Mouse (Mus musculus): ENCODE results near the gene Nit1. TPM values are rescaled to one million over a fixed set of nuclear protein-coding genes. Genes with fewer than 3 reads are reported as not detected.

Gene Nit1
- polyA plus RNA-seq (2015; fragmentation: Nextera tagmentation; extraction: Ambion mirVana), result 43.3 and 47.6 TPM in 2 replicates

DNA sequence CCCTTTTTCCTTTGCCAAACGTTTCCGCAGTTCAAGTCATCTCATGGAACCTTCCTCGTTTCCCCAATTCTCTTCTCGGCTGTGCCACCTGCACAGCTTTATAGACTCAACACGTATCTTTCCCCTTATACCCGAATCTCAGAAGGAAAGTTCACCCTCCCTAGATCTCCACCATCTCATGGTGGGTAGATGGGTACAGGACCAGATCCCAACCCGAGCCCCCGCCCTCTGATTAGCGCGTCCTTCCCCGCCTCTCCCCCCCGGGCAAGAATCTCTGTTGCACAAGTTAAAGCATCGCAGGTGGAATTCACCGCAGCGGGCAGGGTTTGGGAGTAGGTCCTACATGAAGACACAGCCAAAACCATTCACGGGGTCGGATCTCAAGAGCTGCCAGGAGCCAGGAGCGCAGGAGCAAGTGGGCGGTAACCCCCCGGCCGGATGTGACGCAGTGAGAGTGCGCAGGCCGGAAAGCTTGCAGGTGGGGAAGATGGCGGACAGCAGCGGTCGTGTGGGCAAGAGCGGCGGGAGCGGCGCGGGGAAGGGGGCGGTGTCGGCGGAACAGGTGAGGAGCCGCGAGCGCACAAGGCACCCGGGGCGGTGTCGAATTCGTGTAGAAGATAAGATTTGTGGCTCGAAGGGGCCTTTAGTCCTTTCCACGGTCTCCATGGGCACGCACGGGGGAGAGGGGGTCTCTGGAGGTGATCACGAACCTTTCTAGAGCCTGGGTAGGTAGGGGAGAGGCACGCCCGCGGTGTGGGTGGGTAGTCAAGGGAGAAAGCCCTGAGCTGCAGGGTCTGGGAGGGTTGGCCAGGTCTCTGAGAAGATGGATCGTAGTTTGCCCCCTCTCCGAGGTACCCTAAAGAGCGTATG lies at the start of gene Nit1, which contains the start of gene Pfdn2:
Gene Nit1, minus strand, starts transcription at position 422 of the 870 bp plus-strand sequence.
Gene Pfdn2, plus strand, starts transcription at position 446 of the 870 bp plus-strand sequence.
- Histone ChIP-seq H3K27ac (peak within 1 kb of the TSS; percentile 55), H3K9ac (peak within 1 kb of the TSS; percentile 79), H3K9me3 (no peaks in the 10 kb centered on the region), H3K4me2 (replicated peaks) (peak within 1 kb of the TSS; percentile 79), H3K4me3 (replicated peaks) (peak within 1 kb of the TSS; percentile 75), H3K27me3 (replicated peaks) (no peaks in the 10 kb centered on the region), H3K36me3 (peaks cover 14% of the 10 kb centered on the region), H3K4me1 (replicated peaks) (peaks cover 9% of the 10 kb centered on the region; the same call in 1 of the 2 replicates)
- under 1% methylated on average over 53 of the region's 53 CpGs for WGBS
- ATAC-seq, result peak; percentile 92

GRCm38 (mm10) chr1:171390101-171390500 lies 44.7 kb upstream of the Nit1 start:
- Histone ChIP-seq H3K4me3 (replicated peaks) (no peak overlapping the region), H3K4me2 (replicated peaks) (no peak overlapping the region), H3K27me3 (replicated peaks) (no peaks in the 10 kb centered on the region), H3K4me1 (replicated peaks) (no peaks in the 10 kb centered on the region), H3K36me3 (no peaks in the 10 kb centered on the region), H3K9ac (no peak overlapping the region), H3K27ac (0 out of 2 replicates have a peak overlapping the region, but pooled peaks have one; percentile 27), H3K9me3 (no peaks in the 10 kb centered on the region)
- 68% methylated on average over 4 of the region's 4 CpGs for WGBS
- ATAC-seq, result peak; percentile 55; the same call in 1 of the 2 replicates

GRCm38 (mm10) chr1:171388376-171389102 lies 43.1 kb upstream of the Nit1 start, which contains the start of gene Arhgap30:
Arhgap30 (plus strand) TSS chr1:171388954.
- Histone ChIP-seq H3K27ac (0 out of 2 replicates have a peak within 1 kb of the TSS, but pooled peaks have one; percentile 27), H3K4me1 (replicated peaks) (no peaks in the 10 kb centered on the region), H3K9ac (no peak within 1 kb of the TSS), H3K27me3 (replicated peaks) (no peaks in the 10 kb centered on the region), H3K36me3 (no peaks in the 10 kb centered on the region), H3K9me3 (no peaks in the 10 kb centered on the region), H3K4me3 (replicated peaks) (no peak within 1 kb of the TSS), H3K4me2 (replicated peaks) (no peak within 1 kb of the TSS)
- 0 out of 2 replicates have a peak, but pooled peaks have one; percentile 6 for ATAC-seq
- 81% methylated on average over 15 of the region's 15 CpGs for whole genome bisulfite sequencing

DNA sequence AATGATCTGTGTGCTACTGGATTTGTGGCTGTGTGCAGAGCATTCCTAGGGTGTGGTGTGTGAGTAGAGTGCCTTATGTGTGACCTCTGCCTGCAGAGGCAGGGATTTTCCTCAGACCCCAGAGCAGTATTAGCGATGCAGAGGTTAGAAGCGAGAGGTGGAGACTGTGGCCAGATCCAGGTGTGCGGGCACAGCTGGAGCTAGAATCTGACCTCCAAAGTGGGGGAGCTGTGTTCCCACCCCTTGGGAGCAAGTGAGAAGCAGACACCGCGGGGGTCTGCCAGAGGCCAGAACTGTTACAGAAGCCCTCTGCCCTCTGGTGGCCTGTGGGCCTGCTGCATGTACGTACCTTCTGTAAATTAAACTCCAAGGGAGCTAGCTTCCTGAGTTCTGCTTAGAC lies 41.7 kb upstream of the Nit1 start:
- WGBS, result 26% methylated on average over 6 of the region's 6 CpGs
- Histone ChIP-seq H3K9ac (no peak overlapping the region), H3K4me3 (replicated peaks) (no peak overlapping the region), H3K27me3 (replicated peaks) (no peaks in the 10 kb centered on the region), H3K27ac (no peak overlapping the region), H3K4me1 (replicated peaks) (no peaks in the 10 kb centered on the region), H3K36me3 (no peaks in the 10 kb centered on the region), H3K4me2 (replicated peaks) (no peak overlapping the region), H3K9me3 (no peaks in the 10 kb centered on the region)
- ATAC-seq, result no peak

DNA sequence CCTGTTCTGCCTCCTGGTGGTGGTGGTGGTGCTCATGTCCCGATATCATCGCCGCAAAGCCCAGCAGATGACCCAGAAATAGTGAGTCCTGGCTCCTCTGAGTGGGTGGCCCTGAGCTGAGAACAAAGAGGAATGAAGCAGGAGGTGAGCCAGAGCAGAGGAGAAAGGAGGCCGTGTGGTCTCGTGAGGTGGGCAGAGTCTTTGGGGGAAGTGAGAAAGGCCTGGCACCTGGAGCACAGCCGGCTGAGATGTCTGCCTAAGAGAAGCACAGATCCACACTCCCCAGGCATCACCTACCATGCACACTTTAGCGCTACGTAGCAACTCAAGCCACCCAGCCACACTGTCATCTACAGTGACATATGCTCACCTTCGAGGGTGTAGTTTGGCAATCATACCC lies 39.7 kb upstream of the Nit1 start:
- Histone ChIP-seq H3K4me2 (replicated peaks) (no peak overlapping the region), H3K4me3 (replicated peaks) (no peak overlapping the region), H3K9ac (no peak overlapping the region), H3K36me3 (no peaks in the 10 kb centered on the region), H3K27ac (no peak overlapping the region), H3K27me3 (replicated peaks) (0 out of 2 replicates have a peak, but pooled peaks cover 1% of the 10 kb centered on the region), H3K9me3 (no peaks in the 10 kb centered on the region), H3K4me1 (replicated peaks) (peaks cover 3% of the 10 kb centered on the region; the same call in 1 of the 2 replicates)
- WGBS, result 52% methylated on average over 9 of the region's 9 CpGs
- no peak for ATAC-seq

- Histone ChIP-seq H3K4me3 (replicated peaks) (no peak overlapping the region), H3K9me3 (no peaks in the 10 kb centered on the region), H3K4me2 (replicated peaks) (no peak overlapping the region), H3K9ac (no peak overlapping the region), H3K27me3 (replicated peaks) (0 out of 2 replicates have a peak, but pooled peaks cover 3% of the 10 kb centered on the region), H3K4me1 (replicated peaks) (peaks cover 10% of the 10 kb centered on the region; the same call in 1 of the 2 replicates), H3K27ac (no peak overlapping the region), H3K36me3 (no peaks in the 10 kb centered on the region)
- 65% methylated on average over 9 of the region's 9 CpGs for WGBS
- ATAC-seq, result no peak
Observed at GRCm38 (mm10) chr1:171384361-171384760, 38.9 kb upstream of the Nit1 start.

GRCm38 (mm10) chr1:171382096-171382620 lies 36.7 kb upstream of the Nit1 start:
- Histone ChIP-seq H3K4me1 (replicated peaks) (peaks cover 12% of the 10 kb centered on the region; the same call in 1 of the 2 replicates), H3K4me2 (replicated peaks) (no peak overlapping the region), H3K9ac (no peak overlapping the region), H3K9me3 (no peaks in the 10 kb centered on the region), H3K36me3 (no peaks in the 10 kb centered on the region), H3K4me3 (replicated peaks) (no peak overlapping the region), H3K27me3 (replicated peaks) (0 out of 2 replicates have a peak, but pooled peaks cover 3% of the 10 kb centered on the region), H3K27ac (no peak overlapping the region)
- WGBS, result 86% methylated on average over 11 of the region's 11 CpGs
- ATAC-seq, result no peak

DNA sequence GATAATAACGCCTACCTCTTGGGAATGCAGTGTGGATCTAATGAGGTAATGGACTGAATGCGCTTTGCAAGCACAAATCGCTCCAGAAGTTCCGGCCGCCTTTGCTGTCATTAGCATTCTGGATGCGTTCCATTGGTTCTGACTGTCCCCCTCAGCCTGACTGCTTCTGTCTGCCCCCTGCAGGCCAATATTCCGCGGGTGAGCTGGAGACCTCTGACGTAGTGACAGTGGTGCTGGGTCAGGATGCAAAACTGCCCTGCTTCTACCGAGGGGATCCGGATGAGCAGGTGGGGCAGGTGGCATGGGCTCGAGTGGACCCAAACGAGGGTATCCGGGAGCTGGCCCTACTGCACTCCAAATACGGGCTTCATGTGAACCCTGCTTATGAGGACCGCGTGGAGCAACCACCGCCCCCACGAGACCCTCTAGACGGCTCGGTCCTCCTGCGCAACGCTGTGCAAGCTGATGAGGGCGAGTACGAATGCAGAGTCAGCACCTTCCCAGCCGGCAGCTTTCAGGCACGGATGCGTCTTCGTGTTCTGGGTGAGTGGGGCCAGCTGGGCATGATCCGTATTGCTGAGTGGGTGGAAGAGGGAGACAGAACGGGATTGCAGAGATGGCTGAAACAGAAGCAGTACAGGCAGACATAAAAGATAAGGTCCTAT lies 34.6 kb upstream of the Nit1 start:
- Histone ChIP-seq H3K4me3 (replicated peaks) (peak overlapping the region; percentile 23), H3K27ac (no peak overlapping the region), H3K9ac (no peak overlapping the region; the same call in 1 of the 2 replicates), H3K4me2 (replicated peaks) (peak overlapping the region; percentile 61), H3K27me3 (replicated peaks) (0 out of 2 replicates have a peak, but pooled peaks cover 3% of the 10 kb centered on the region), H3K4me1 (replicated peaks) (peaks cover 22% of the 10 kb centered on the region), H3K9me3 (no peaks in the 10 kb centered on the region), H3K36me3 (no peaks in the 10 kb centered on the region)
- WGBS, result 7% methylated on average over 31 of the region's 31 CpGs
- ATAC-seq, result peak; percentile 39

DNA sequence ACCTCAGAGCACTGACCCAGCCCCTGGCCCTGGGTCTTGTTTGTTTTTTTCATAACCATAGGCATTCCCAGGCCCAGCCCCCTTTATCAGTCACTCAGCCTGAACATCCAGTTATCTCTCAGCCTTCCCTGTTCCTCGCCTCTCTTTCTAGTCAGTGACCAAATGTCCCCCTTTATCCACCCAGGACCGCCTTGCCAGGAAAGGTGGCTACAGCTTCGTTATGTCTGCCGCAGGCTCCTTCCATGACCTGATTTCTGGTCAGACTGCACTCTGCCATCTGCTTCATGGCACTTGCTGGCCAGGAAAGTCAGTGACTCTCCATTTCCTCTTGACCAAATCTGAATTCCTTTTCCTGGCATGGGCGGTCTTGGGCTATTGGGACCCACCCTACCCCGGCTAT lies 32.9 kb upstream of the Nit1 start:
- ATAC-seq, result no peak
- 79% methylated on average over 6 of the region's 6 CpGs for WGBS

DNA sequence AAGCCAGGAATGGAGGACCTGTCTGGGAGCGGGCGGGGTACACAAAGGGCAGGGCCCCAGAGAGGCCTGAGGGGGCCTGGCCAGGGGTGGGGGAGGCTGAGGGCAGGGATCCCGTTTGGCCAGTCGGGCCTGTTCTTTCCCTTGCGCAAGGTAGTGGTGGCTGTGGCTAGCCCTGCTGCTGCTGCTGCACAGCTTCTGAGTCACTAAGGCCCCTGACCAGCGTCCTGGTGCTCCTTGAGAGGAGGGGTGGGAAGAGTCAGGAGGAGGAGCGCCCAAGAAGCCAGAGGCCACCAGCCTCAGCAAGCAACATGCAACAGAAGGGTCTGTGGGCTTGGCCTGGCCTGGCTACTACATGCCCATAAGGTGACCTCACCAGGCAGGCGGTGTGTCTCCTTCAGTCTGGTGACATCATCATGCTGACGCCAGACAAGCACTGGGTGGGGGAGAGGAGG lies 30.2 kb upstream of the Nit1 start:
- H3K4me3 ChIP-seq (replicated peaks), result no peak overlapping the region
- H3K27me3 ChIP-seq (replicated peaks), result 0 out of 2 replicates have a peak, but pooled peaks cover 3% of the 10 kb centered on the region
- H3K4me1 ChIP-seq (replicated peaks), result peaks cover 28% of the 10 kb centered on the region
- ATAC-seq, result peak; percentile 87
- H3K9me3 ChIP-seq, result no peaks in the 10 kb centered on the region
- peak overlapping the region; percentile 30 for H3K4me2 ChIP-seq (replicated peaks)
- 32% methylated on average over 9 of the region's 9 CpGs for WGBS
- H3K27ac ChIP-seq, result no peak overlapping the region
- H3K9ac ChIP-seq, result no peak overlapping the region
- no peaks in the 10 kb centered on the region for H3K36me3 ChIP-seq

More for the DNA sequence above, 32.9 kb upstream of the Nit1 start:
- Histone ChIP-seq H3K27ac (no peak overlapping the region), H3K4me2 (replicated peaks) (no peak overlapping the region), H3K4me3 (replicated peaks) (no peak overlapping the region), H3K27me3 (replicated peaks) (0 out of 2 replicates have a peak, but pooled peaks cover 3% of the 10 kb centered on the region), H3K9ac (no peak overlapping the region), H3K36me3 (no peaks in the 10 kb centered on the region), H3K4me1 (replicated peaks) (peaks cover 24% of the 10 kb centered on the region), H3K9me3 (no peaks in the 10 kb centered on the region)

DNA sequence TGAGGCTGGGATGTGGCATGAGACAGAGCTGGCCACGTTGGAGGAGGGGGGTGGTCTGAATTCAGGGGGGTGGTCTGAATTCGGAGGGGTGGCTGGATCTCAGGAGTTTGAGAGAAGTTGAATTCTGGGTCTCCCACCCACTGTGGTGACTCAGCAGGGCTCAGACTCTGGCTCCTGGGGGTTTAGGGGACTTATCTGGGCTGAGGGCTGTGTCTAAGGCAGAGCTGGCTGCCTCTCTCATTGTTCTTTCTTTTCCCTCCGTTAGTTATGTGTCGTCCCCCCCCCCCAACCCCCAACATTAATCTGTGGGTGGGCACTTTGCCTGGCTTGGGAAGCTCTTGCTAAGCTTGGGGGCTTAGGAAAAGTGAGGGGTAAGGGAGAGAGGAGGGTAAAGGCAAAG lies 28.5 kb upstream of the Nit1 start:
- Histone ChIP-seq H3K4me2 (replicated peaks) (peak overlapping the region; percentile 9; the same call in 1 of the 2 replicates), H3K27me3 (replicated peaks) (no peaks in the 10 kb centered on the region; the same call in 1 of the 2 replicates), H3K27ac (no peak overlapping the region), H3K4me3 (replicated peaks) (no peak overlapping the region), H3K9me3 (no peaks in the 10 kb centered on the region), H3K4me1 (replicated peaks) (peaks cover 22% of the 10 kb centered on the region), H3K9ac (no peak overlapping the region), H3K36me3 (no peaks in the 10 kb centered on the region)
- 10% methylated on average over 4 of the region's 4 CpGs for WGBS
- ATAC-seq, result no peak

All from intestine, embryonic 15.5 days (tissue).